In the genomic region with DNA sequence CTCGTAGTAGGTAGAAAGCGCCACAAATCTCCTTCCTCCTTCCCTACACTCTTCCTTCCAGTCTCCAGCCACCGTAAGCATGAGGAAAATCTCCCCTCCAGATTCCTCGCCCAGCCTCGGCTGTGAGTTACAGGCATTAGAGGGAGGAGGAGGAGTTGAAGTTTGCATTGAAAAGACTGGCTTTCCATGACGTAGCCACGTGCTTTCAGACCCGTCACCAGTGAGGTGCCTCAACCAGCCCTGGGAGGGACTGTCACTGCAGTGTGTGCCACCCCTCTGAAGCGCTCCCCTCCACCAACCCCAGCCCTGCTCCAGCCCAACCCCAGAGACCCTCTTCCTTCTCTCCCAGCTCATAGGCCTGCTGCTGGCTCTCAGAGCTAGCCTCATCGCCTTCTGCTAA, we compare ENCODE assay signal across 8 mouse cellular contexts. TPM values are rescaled to one million over a fixed set of nuclear protein-coding genes. Genes with fewer than 3 reads are reported as not detected.
DNase-seq lines count a peak whose midpoint lies in the region; ATAC-seq and TF ChIP-seq lines count a peak whose summit lies in the region.
"Had no signal": no experiment of that assay in that cellular context is flagged by ENCODE, and none has a peak within 500 bp of the region (broad histone marks: within the 10 kb centered on the region; RNA-seq: fewer than 3 reads in every experiment).

No protein-coding gene starts in this region.

- no peak overlapping the region for H3K27ac ChIP-seq in heart, embryonic 13.5 days (replicated peaks)
- H3K27ac ChIP-seq in neural tube, embryonic 11.5 days (ENCODE audit: low read depth, low read length): 0 out of 2 replicates have a peak overlapping the region, but pooled peaks have one; percentile 9
- no peak overlapping the region for H3K27ac ChIP-seq in thymus, adult 2 months (ENCODE audit: control insufficient read depth, insufficient read depth, low read length)

- peak; percentile 86 for DNase-seq in cerebellum, adult 11-12 months
- peak; percentile 75 to 78 for DNase-seq in cerebellum, postnatal 36 days
- peak; percentile 67 for DNase-seq in left cerebral cortex, adult 11 months (ENCODE audit: low spot score)
- peak; percentile 70 for DNase-seq in neural tube, embryonic 11.5 days (ENCODE audit: low spot score)
- DNase-seq in thymus, adult 18-20 months: no peak
- no peak for DNase-seq in thymus, adult 2 months

- peak overlapping the region; percentile 77 for H3K9ac ChIP-seq in heart, embryonic 13.5 days
- peak overlapping the region; percentile 56 for H3K9ac ChIP-seq in neural tube, embryonic 11.5 days (ENCODE audit: low read length)

- H3K36me3 ChIP-seq in heart, embryonic 13.5 days: no peaks in the 10 kb centered on the region
- no peaks in the 10 kb centered on the region for H3K36me3 ChIP-seq in neural tube, embryonic 11.5 days (ENCODE audit: control insufficient read depth, insufficient read depth, low read length)
- H3K36me3 ChIP-seq in thymus, adult 2 months (ENCODE audit: control insufficient read depth, insufficient read depth, low read length): no peaks in the 10 kb centered on the region

- peak; percentile 51; the same call in 1 of the 2 replicates for ATAC-seq in heart, embryonic 13.5 days (ENCODE audit: extremely low read depth, insufficient number of reproducible peaks, low FRiP score, low TSS enrichment)
- ATAC-seq in neural tube, embryonic 11.5 days (ENCODE audit: insufficient read depth, low FRiP score, low TSS enrichment): peak; percentile 84

- no peaks in the 10 kb centered on the region for H3K9me3 ChIP-seq in heart, embryonic 13.5 days
- H3K9me3 ChIP-seq in neural tube, embryonic 11.5 days (ENCODE audit: control insufficient read depth, low read length): no peaks in the 10 kb centered on the region

- peaks cover 23% of the 10 kb centered on the region for H3K27me3 ChIP-seq in heart, embryonic 13.5 days (replicated peaks)
- H3K27me3 ChIP-seq in neural tube, embryonic 11.5 days (ENCODE audit: control insufficient read depth, insufficient read depth, low read length): no peaks in the 10 kb centered on the region
- H3K27me3 ChIP-seq in thymus, adult 2 months (ENCODE audit: control insufficient read depth, insufficient read depth, low read length): no peaks in the 10 kb centered on the region

- peak overlapping the region; percentile 88 for H3K4me2 ChIP-seq in heart, embryonic 13.5 days
- peak overlapping the region; percentile 83 for H3K4me2 ChIP-seq in neural tube, embryonic 11.5 days (ENCODE audit: low read depth)

- H3K4me1 ChIP-seq in heart, embryonic 13.5 days: peaks cover 12% of the 10 kb centered on the region
- peaks cover 12% of the 10 kb centered on the region for H3K4me1 ChIP-seq in neural tube, embryonic 11.5 days (ENCODE audit: control insufficient read depth, insufficient read depth, low read length)
- no peaks in the 10 kb centered on the region for H3K4me1 ChIP-seq in thymus, adult 2 months (replicated peaks; ENCODE audit: control insufficient read depth, insufficient read depth, low read length)

- WGBS in heart, embryonic 13.5 days: 1% methylated on average over 10 of the region's 10 CpGs
- under 1% methylated on average over 10 of the region's 10 CpGs for WGBS in neural tube, embryonic 11.5 days
- 11% methylated on average over 10 of the region's 10 CpGs for WGBS in thymus, adult 2 months

- peak overlapping the region; percentile 56 for H3K4me3 ChIP-seq in heart, embryonic 13.5 days
- H3K4me3 ChIP-seq in neural tube, embryonic 11.5 days (ENCODE audit: low read depth, low read length): peak overlapping the region; percentile 42
- H3K4me3 ChIP-seq in thymus, adult 2 months (ENCODE audit: control insufficient read depth, insufficient read depth, low read length): no peak overlapping the region
- H3K4me3 ChIP-seq: myocyte had no signal

- TF ChIP-seq CTCF in thymus, adult 2 months (IDR thresholded peaks at IDR 0.05; ENCODE audit: borderline replicate concordance, control insufficient read depth, extremely low read depth, insufficient read depth, low read length, poor library complexity): no peak

- no peak for TF ChIP-seq POLR2A in thymus, adult 2 months (IDR thresholded peaks at IDR 0.05; ENCODE audit: control insufficient read depth, extremely low read depth, insufficient read depth, low read length, poor library complexity)

RNA-seq across cellular contexts. Expression of a gene that starts 0.5 kb away (rescaled TPM):
- polyA plus RNA-seq in heart, embryonic 13.5 days (2015; fragmentation: Nextera tagmentation; extraction: Ambion mirVana): 1.6 and 1.8 TPM in 2 replicates
- polyA plus RNA-seq in neural tube, embryonic 11.5 days (2014; fragmentation: Nextera tagmentation; extraction: Ambion mirVana): 6.0 and 7.5 TPM in 2 replicates
- polyA plus RNA-seq in thymus, adult 2 months (2012; rRNA removed): 3.5 and 4.5 TPM in 2 replicates
- polyA plus RNA-seq: myocyte had no signal

Comparison
In these comparisons a context has a peak if more than half of its experiments do, and no peak if none do; other contexts are left out.
1. DNase-seq: peak in cerebellum, adult 11-12 months (single experiment), cerebellum, postnatal 36 days (2 of 2), left cerebral cortex, adult 11 months (single experiment) and neural tube, embryonic 11.5 days (single experiment); none in thymus, adult 18-20 months (0 of 2) and thymus, adult 2 months (single experiment).